Mouse (Mus musculus): ENCODE data around the gene Erich4.

GRCm38 (mm10) chr7:25639754-25640153, 24.1 kb upstream of the Erich4 start:
- no peak for TF ChIP-seq USF1 (IDR thresholded peaks at IDR 0.05; ENCODE audit: low read depth)
- TF ChIP-seq POLR2A (IDR thresholded peaks at IDR 0.05; ENCODE audit: insufficient read length, low read depth), result no peak
- TF ChIP-seq E2F4 (IDR thresholded peaks at IDR 0.05; ENCODE audit: insufficient read depth), result no peak
- TF ChIP-seq TCF3 (IDR thresholded peaks at IDR 0.05; ENCODE audit: insufficient read length, low read depth), result no peak
- no peak for TF ChIP-seq REST (IDR thresholded peaks at IDR 0.05; ENCODE audit: insufficient read depth, insufficient read length)
- TF ChIP-seq MAX (IDR thresholded peaks at IDR 0.05; ENCODE audit: low read depth), result no peak
- no peak for TF ChIP-seq TCF12 (IDR thresholded peaks at IDR 0.05; ENCODE audit: insufficient read depth, poor library complexity, severe bottlenecking)
- TF ChIP-seq POLR2AphosphoS2 (IDR thresholded peaks at IDR 0.05; ENCODE audit: insufficient read length, low read depth), result no peak
- no peak for TF ChIP-seq MYOD1 (IDR thresholded peaks at IDR 0.05; ENCODE audit: control insufficient read depth in 1 of 3, insufficient read length in 2 of 3, low read depth in 2 of 3)
- TF ChIP-seq SRF (IDR thresholded peaks at IDR 0.05; ENCODE audit: control insufficient read depth, insufficient read length, low read depth), result no peak

All from myocyte (in vitro differentiated cells).